Mouse (Mus musculus): ENCODE data around the gene Tmem203. TPM values are rescaled to one million over a fixed set of nuclear protein-coding genes. Genes with fewer than 3 reads are reported as not detected.

Tmem203 gene
- polyA plus RNA-seq, 1 experiment from 2014 or later = 13.6 TPM

DNA sequence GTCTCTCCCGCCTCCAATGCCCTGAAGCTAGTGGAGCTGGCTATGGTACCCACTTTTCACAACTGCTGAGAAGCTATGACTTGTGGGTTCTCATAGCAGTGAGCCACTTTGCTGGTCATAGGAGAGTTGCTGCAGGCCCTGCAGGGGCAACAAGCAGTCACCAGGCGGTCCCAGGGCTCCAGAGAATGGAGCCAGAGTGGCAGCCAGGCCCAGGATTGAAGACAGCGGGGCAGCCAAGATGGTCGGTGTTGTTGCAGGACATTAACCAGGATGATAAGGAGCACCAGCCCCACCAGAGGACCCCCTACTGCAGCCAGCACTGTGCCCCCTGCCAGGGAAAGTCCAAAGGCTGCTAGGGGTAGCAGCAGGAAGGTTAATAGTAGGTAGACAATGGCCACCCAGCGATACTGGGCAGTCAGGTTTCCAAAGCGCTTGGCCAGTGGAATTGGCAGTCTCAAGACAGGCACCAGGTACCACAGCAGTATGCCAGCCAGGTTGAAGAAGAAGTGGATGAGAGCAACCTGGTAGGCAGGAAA is 26.2 kb upstream of the Tmem203 start:
- Histone ChIP-seq H3K27me3 (ENCODE audit: control insufficient read depth, insufficient read depth, low read length) (no peaks in the 10 kb centered on the region), H3K4me2 (ENCODE audit: low read depth, low read length, severe bottlenecking) (no peak overlapping the region), H3K9me3 (ENCODE audit: control insufficient read depth, low read length) (no peaks in the 10 kb centered on the region), H3K36me3 (ENCODE audit: control insufficient read depth, insufficient read depth, low read length) (no peaks in the 10 kb centered on the region), H3K4me1 (replicated peaks; ENCODE audit: control insufficient read depth, insufficient read depth, low read length) (no peaks in the 10 kb centered on the region), H3K27ac (ENCODE audit: low read depth, low read length) (no peak overlapping the region), H3K4me3 (ENCODE audit: low read depth, low read length) (no peak overlapping the region), H3K9ac (ENCODE audit: low read length) (0 out of 2 replicates have a peak overlapping the region, but pooled peaks have one; percentile 9)
- DNase-seq (ENCODE audit: low spot score) (no peak), ATAC-seq (replicated peaks; ENCODE audit: low FRiP score) (no peak)
- WGBS = 65% methylated on average over 6 of the region's 6 CpGs

DNA sequence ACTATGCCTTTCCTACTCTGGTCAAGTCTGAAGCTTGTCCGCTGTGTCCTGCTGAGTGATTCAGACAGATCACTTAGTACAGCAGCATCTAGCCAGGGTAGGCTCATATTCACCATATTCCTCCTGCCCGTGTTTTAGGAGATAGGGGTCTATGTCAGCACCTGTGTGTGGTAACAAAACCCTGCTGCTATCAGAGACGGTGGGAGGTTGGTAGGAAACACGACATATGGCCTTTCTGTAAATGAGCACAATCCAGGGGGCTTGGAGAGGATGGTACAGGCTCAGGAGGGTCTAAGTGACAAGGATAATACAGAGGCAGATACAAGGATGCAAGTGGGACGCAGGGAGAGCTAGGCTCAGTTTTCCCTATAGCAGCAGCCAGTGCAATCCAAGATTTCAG is 25.7 kb upstream of the Tmem203 start:
- Histone ChIP-seq H3K9ac (ENCODE audit: low read length) (no peak overlapping the region), H3K9me3 (ENCODE audit: control insufficient read depth, low read length) (no peaks in the 10 kb centered on the region), H3K4me1 (replicated peaks; ENCODE audit: control insufficient read depth, insufficient read depth, low read length) (no peaks in the 10 kb centered on the region), H3K4me3 (ENCODE audit: low read depth, low read length) (no peak overlapping the region), H3K4me2 (ENCODE audit: low read depth, low read length, severe bottlenecking) (no peak overlapping the region), H3K27ac (ENCODE audit: low read depth, low read length) (no peak overlapping the region), H3K27me3 (ENCODE audit: control insufficient read depth, insufficient read depth, low read length) (no peaks in the 10 kb centered on the region), H3K36me3 (ENCODE audit: control insufficient read depth, insufficient read depth, low read length) (no peaks in the 10 kb centered on the region)
- no peak for ATAC-seq (replicated peaks; ENCODE audit: low FRiP score)
- DNase-seq (ENCODE audit: low spot score) = no peak
- whole genome bisulfite sequencing = 83% methylated on average over 5 of the region's 5 CpGs

DNA sequence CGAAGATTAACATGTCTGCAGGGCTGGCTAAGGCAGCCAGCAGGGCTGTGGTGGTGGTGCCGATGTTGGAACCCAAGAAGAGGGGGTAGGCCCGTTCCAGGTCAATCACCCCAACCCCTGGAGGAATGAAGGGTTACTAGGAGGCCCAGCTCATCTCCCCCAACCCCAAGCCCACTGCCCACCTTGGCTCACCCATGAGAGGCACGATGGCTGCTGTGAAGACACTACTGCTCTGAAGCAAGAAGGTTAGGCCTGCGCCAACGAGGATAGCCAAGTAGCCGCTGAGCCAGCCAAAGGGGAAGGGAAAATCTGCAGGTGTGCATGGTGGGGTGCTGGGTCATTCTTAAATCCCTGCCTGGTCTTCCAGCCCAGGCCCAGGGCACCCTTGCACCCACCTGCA is 24.7 kb upstream of the Tmem203 start:
- Histone ChIP-seq H3K9me3 (ENCODE audit: control insufficient read depth, low read length) (no peaks in the 10 kb centered on the region), H3K4me2 (ENCODE audit: low read depth, low read length, severe bottlenecking) (no peak overlapping the region), H3K36me3 (ENCODE audit: control insufficient read depth, insufficient read depth, low read length) (no peaks in the 10 kb centered on the region), H3K9ac (ENCODE audit: low read length) (no peak overlapping the region), H3K27me3 (ENCODE audit: control insufficient read depth, insufficient read depth, low read length) (no peaks in the 10 kb centered on the region), H3K27ac (ENCODE audit: low read depth, low read length) (no peak overlapping the region), H3K4me1 (replicated peaks; ENCODE audit: control insufficient read depth, insufficient read depth, low read length) (no peaks in the 10 kb centered on the region), H3K4me3 (ENCODE audit: low read depth, low read length) (no peak overlapping the region)
- DNase-seq (ENCODE audit: low spot score) (no peak), ATAC-seq (replicated peaks; ENCODE audit: low FRiP score) (no peak)
- WGBS = 86% methylated on average over 7 of the region's 7 CpGs

DNA sequence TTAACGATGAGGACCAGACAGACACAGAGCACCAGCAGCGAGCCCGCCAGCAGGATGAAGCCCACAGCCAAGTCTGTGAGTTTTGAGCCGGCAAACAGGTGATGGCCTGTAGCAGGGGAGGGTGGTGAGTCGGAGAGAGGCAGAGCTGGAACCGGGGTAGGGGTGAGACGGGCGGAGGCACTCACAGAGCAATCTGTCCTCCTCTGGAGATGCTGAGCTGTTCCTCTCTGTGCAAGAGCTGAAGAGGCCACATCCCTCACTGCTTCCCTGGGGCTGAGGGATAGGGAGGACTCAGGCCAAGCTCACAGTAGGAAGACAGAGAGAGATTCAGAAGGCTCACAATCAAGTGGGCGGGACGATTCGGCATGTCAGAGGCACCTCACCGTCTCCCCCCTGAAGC is 24.2 kb upstream of the Tmem203 start:
- Histone ChIP-seq H3K4me3 (ENCODE audit: low read depth, low read length) (no peak overlapping the region), H3K27me3 (ENCODE audit: control insufficient read depth, insufficient read depth, low read length) (no peaks in the 10 kb centered on the region), H3K4me2 (ENCODE audit: low read depth, low read length, severe bottlenecking) (no peak overlapping the region), H3K9ac (ENCODE audit: low read length) (no peak overlapping the region), H3K4me1 (replicated peaks; ENCODE audit: control insufficient read depth, insufficient read depth, low read length) (no peaks in the 10 kb centered on the region), H3K27ac (ENCODE audit: low read depth, low read length) (no peak overlapping the region), H3K9me3 (ENCODE audit: control insufficient read depth, low read length) (no peaks in the 10 kb centered on the region), H3K36me3 (ENCODE audit: control insufficient read depth, insufficient read depth, low read length) (no peaks in the 10 kb centered on the region)
- DNase-seq (ENCODE audit: low spot score) (no peak), ATAC-seq (replicated peaks; ENCODE audit: low FRiP score) (no peak)
- 56% methylated on average over 12 of the region's 12 CpGs for WGBS

DNA sequence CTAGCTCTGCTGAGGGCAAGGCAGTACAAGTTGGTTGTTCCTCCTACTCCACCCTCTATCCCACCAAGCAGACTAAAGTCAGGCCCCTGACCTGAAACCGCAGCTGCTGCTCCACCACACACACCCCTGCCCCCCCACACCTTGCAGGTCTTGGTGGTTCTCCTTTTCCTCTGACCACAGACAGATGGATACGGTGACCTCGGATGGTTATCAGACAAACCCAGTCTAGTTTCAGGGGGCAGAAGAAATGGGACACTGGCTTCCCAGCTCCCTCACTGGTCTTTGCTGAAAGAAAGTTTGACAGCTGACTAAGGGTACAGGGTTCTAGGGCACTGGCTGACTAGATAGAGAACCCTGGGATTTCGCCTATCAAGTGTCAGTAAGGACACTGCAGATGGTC is 21.8 kb upstream of the Tmem203 start:
- Histone ChIP-seq H3K4me2 (ENCODE audit: low read depth, low read length, severe bottlenecking) (no peak overlapping the region), H3K4me1 (replicated peaks; ENCODE audit: control insufficient read depth, insufficient read depth, low read length) (no peaks in the 10 kb centered on the region), H3K27ac (ENCODE audit: low read depth, low read length) (no peak overlapping the region), H3K9ac (ENCODE audit: low read length) (no peak overlapping the region), H3K4me3 (ENCODE audit: low read depth, low read length) (no peak overlapping the region), H3K36me3 (ENCODE audit: control insufficient read depth, insufficient read depth, low read length) (no peaks in the 10 kb centered on the region), H3K9me3 (ENCODE audit: control insufficient read depth, low read length) (no peaks in the 10 kb centered on the region), H3K27me3 (ENCODE audit: control insufficient read depth, insufficient read depth, low read length) (no peaks in the 10 kb centered on the region)
- ATAC-seq (replicated peaks; ENCODE audit: low FRiP score) (no peak), DNase-seq (ENCODE audit: low spot score) (no peak)
- 81% methylated on average over 4 of the region's 4 CpGs for WGBS

DNA sequence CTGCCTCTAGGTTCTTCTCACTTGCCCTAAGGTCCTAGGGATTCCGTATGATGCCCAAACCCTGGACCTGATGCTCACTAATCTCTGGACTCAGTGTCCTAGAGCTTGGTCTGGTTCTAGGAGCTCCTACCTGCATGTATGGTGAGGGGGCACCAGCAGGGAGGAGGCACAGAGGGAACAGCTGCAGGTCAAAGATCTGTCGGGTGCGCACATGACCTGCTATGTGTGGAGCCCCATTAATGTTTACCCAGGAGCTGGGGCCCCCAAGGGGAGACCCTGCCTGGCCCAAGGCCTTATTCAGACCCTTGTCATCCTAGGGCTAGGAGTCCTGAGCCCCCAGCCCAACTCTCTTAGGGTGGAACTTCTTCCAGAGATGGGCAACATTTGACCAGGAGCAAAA is 21.2 kb upstream of the Tmem203 start, which contains the start of gene Slc34a3:
Gene Slc34a3 (minus strand): TSS at position 315 of the 400 bp plus-strand sequence.
- no peak within 1 kb of the TSS for H3K4me2 ChIP-seq (ENCODE audit: low read depth, low read length, severe bottlenecking)
- DNase-seq (ENCODE audit: low spot score) (no peak), ATAC-seq (replicated peaks; ENCODE audit: low FRiP score) (no peak)
- H3K27me3 ChIP-seq (ENCODE audit: control insufficient read depth, insufficient read depth, low read length) = no peaks in the 10 kb centered on the region
- no peak within 1 kb of the TSS for H3K4me3 ChIP-seq (ENCODE audit: low read depth, low read length)
- no peak within 1 kb of the TSS for H3K9ac ChIP-seq (ENCODE audit: low read length)
- no peaks in the 10 kb centered on the region for H3K9me3 ChIP-seq (ENCODE audit: control insufficient read depth, low read length)
- WGBS = 89% methylated on average over 3 of the region's 3 CpGs
- no peaks in the 10 kb centered on the region for H3K36me3 ChIP-seq (ENCODE audit: control insufficient read depth, insufficient read depth, low read length)
- H3K4me1 ChIP-seq (replicated peaks; ENCODE audit: control insufficient read depth, insufficient read depth, low read length) = no peaks in the 10 kb centered on the region
- H3K27ac ChIP-seq (ENCODE audit: low read depth, low read length) = no peak within 1 kb of the TSS

DNA sequence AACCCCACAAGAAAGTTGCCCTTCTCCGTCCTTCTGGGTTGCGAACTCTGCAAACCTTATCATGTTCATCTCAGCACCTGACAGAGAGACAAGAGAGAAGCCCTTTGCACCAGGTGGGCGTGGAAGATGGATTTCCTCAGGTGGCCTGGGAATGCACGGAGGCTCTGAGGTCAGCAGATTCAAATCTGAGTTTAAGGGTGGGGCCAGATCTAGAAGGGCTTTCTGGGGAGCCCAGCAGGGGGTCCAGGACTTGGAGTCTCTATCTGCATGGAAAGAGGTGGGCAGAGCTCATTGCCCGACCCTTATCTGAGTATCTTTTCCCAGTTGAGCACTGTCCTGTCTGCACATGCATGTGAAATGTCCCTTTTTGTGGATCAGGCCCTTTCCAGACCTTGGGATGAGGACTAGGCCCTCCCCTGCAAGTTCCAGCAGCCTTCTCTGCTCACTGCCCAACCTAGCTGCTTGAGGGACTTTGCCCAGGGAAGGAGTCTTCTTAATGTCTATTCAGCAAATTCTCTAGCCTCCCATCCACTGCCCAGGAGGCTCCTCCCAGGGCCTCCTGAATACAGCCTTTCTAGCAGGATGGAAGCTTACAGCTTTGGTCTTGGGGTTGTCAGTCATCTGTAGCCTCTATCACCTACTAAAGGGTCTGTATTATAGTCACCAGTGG is 20.6 kb upstream of the Tmem203 start:
- Histone ChIP-seq H3K9ac (ENCODE audit: low read length) (no peak overlapping the region), H3K27me3 (ENCODE audit: control insufficient read depth, insufficient read depth, low read length) (no peaks in the 10 kb centered on the region), H3K4me2 (ENCODE audit: low read depth, low read length, severe bottlenecking) (no peak overlapping the region), H3K27ac (ENCODE audit: low read depth, low read length) (no peak overlapping the region), H3K4me3 (ENCODE audit: low read depth, low read length) (no peak overlapping the region), H3K9me3 (ENCODE audit: control insufficient read depth, low read length) (no peaks in the 10 kb centered on the region), H3K4me1 (replicated peaks; ENCODE audit: control insufficient read depth, insufficient read depth, low read length) (no peaks in the 10 kb centered on the region), H3K36me3 (ENCODE audit: control insufficient read depth, insufficient read depth, low read length) (no peaks in the 10 kb centered on the region)
- WGBS = 83% methylated on average over 5 of the region's 5 CpGs
- DNase-seq (ENCODE audit: low spot score) = no peak
- ATAC-seq (replicated peaks; ENCODE audit: low FRiP score) = no peak

DNA sequence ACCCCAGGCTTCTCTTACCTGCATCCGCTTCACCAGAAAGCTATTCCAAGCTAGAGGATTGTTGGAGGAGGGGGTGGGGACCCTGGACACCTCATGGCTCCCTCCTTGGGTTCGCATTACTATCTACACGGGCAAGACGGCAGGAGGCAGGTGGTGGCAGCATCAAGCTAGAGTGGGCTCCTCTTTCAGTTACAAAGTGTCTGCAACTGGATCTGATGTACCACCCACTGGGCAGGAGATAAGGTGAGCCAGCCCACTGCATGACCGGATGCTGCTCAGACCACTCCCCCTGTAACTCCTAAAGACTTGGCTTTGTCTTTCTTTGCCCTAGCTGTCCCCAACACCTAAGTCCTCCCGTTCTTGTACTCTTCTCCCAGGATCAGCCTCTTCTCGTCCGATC is 18.6 kb upstream of the Tmem203 start, which contains the start of gene Rnf224:
Gene Rnf224 (minus strand): TSS at position 174 of the 400 bp plus-strand sequence.
- ATAC-seq (replicated peaks; ENCODE audit: low FRiP score) = no peak
- Histone ChIP-seq H3K9ac (ENCODE audit: low read length) (no peak within 1 kb of the TSS), H3K4me3 (ENCODE audit: low read depth, low read length) (no peak within 1 kb of the TSS), H3K4me2 (ENCODE audit: low read depth, low read length, severe bottlenecking) (no peak within 1 kb of the TSS), H3K27ac (ENCODE audit: low read depth, low read length) (no peak within 1 kb of the TSS), H3K4me1 (replicated peaks; ENCODE audit: control insufficient read depth, insufficient read depth, low read length) (no peaks in the 10 kb centered on the region; the same call in 1 of the 2 replicates), H3K36me3 (ENCODE audit: control insufficient read depth, insufficient read depth, low read length) (no peaks in the 10 kb centered on the region), H3K27me3 (ENCODE audit: control insufficient read depth, insufficient read depth, low read length) (peaks cover 5% of the 10 kb centered on the region; the same call in 1 of the 2 replicates), H3K9me3 (ENCODE audit: control insufficient read depth, low read length) (no peaks in the 10 kb centered on the region)
- no peak for DNase-seq (ENCODE audit: low spot score)
- 43% methylated on average over 8 of the region's 8 CpGs for WGBS

DNA sequence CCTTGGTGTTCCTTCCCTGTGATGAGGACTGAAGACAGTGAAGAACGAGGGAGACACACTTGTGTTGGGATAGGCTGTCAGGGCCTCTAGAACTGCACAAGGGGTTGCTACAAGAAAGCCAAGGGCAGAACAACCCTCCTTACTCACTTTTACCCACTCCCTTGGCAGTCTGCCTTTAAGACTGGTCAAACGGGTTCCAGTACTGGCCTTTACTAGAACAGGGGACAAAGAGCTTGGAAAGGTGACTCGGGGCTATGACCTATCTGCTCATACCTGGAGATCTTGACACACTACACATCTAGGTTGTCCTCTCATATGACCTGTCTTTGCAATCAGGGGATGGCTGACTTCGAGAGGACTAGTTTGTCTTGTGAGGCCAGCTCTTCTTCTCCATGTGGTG is 17.7 kb upstream of the Tmem203 start:
- ATAC-seq (replicated peaks; ENCODE audit: low FRiP score) = no peak
- Histone ChIP-seq H3K9me3 (ENCODE audit: control insufficient read depth, low read length) (no peaks in the 10 kb centered on the region), H3K27ac (ENCODE audit: low read depth, low read length) (no peak overlapping the region), H3K27me3 (ENCODE audit: control insufficient read depth, insufficient read depth, low read length) (peaks cover 6% of the 10 kb centered on the region; the same call in 1 of the 2 replicates), H3K4me3 (ENCODE audit: low read depth, low read length) (no peak overlapping the region), H3K4me2 (ENCODE audit: low read depth, low read length, severe bottlenecking) (no peak overlapping the region), H3K36me3 (ENCODE audit: control insufficient read depth, insufficient read depth, low read length) (no peaks in the 10 kb centered on the region), H3K4me1 (replicated peaks; ENCODE audit: control insufficient read depth, insufficient read depth, low read length) (no peaks in the 10 kb centered on the region; the same call in 1 of the 2 replicates), H3K9ac (ENCODE audit: low read length) (no peak overlapping the region)
- no peak for DNase-seq (ENCODE audit: low spot score)
- WGBS = 69% methylated on average over 4 of the region's 4 CpGs
